Mouse (Mus musculus) liver, adult 2 months (tissue): ENCODE results near the gene Mrc2.

Experiments
- CTCF ChIP-seq: fragments of 200-500 bp; IDR thresholded peaks from 2 replicates; pipeline ENCODE4 v1.5.1; 2011; ENCODE audit warnings: low read depth, low read length, control low read depth
- POLR2A ChIP-seq: fragments of 200-500 bp; IDR thresholded peaks from 2 replicates; pipeline ENCODE4 v1.6.1; 2011; ENCODE audit warnings: low read length, control low read depth; ENCODE audit not compliant: insufficient read depth; ENCODE audit errors: extremely low read depth

DNA sequence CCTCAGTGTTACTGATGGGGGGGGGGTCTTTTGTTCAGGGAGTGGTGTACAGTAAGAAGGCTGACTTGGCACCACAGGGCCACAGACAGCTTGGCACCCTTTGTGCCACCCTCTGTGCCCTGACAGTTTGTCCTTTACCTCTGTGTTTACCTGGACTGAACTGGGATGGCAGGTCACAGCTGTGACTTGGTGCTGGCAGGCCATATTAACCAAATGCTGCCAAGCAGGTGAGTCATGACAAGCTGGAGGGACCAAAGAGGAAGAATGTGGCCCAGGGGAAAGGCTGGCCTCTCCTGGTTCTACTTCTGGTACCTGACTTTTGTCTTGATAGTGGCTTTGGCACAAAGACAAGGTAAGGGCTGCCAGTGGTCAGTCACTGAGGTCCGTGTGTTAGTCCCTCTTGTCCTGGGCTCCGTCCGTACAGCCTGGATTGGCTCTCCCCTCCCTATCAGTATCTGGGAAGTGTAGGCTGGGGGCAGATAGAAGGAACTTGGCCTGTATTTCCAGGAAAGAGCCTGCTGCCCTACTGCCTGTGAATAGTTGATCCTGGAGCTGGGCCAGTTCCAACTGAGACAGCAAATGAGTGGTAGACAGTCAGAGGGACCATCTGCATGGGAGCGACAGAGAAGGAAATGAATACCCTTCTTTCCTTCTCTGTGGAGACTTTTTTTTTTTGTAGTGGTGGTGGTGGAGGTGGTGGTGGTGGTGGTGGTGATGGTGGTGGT, 69.8 kb downstream of the Mrc2 start:
- no peak for TF ChIP-seq POLR2A
- no peak for TF ChIP-seq CTCF
